Mouse (Mus musculus) bone marrow macrophage, adult 2 months (primary cell): ENCODE data around the gene Azin2.

Source experiments
- CTCF ChIP-seq: IDR thresholded peaks from 2 replicates; pipeline ENCODE4 v1.5.1; 2012; ENCODE audit warnings: low read depth, mild to moderate bottlenecking, low read length, moderate library complexity
- POLR2A ChIP-seq: IDR thresholded peaks from 2 replicates; pipeline ENCODE4 v1.6.1; 2012; ENCODE audit warnings: mild to moderate bottlenecking, low read depth, low read length, borderline replicate concordance

GRCm38 (mm10) chr4:129008006-129008519 is 45.8 kb upstream of the Azin2 start:
- TF ChIP-seq POLR2A (no peak), CTCF (no peak)
